In genomic region chr9:56887581-56887980, GRCm38 (mm10) we compare ENCODE assay signal across 25 mouse cellular contexts. TPM values are rescaled to one million over a fixed set of nuclear protein-coding genes. Genes with fewer than 3 reads are reported as not detected.
DNase-seq lines count a peak whose midpoint lies in the region; ATAC-seq lines count a peak whose summit lies in the region.
"Had no signal": no experiment of that assay in that cellular context is flagged by ENCODE, and none has a peak within 500 bp of the region (broad histone marks: within the 10 kb centered on the region; RNA-seq: fewer than 3 reads in every experiment).

No protein-coding gene starts in this region.

- no peak overlapping the region for H3K4me3 ChIP-seq in kidney, embryonic 16.5 days (ENCODE audit: low read length)
- H3K4me3 ChIP-seq: embryonic facial prominence, embryonic 13.5 days; embryonic facial prominence, embryonic 15.5 days; erythroblast, embryonic 14.5 days; forebrain, embryonic 10.5 days; forebrain, embryonic 12.5 days had no signal

- H3K36me3 ChIP-seq in kidney, embryonic 16.5 days (ENCODE audit: insufficient read depth, low read length) = peaks cover 31% of the 10 kb centered on the region
- H3K36me3 ChIP-seq: forebrain, embryonic 10.5 days; forebrain, embryonic 12.5 days had no signal

- DNase-seq in heart, adult 11 months = peak; percentile 92
- DNase-seq in heart, postnatal 14 days = no peak
- DNase-seq in kidney, postnatal 10 days = peak; percentile 7
- DNase-seq: adrenal gland, adult 2 months; adrenal gland, postnatal 10 days; adrenal gland, postnatal 25 days; cerebellum, adult 11 months; cerebellum, adult 18-20 months; cerebellum, adult 8-10 months; cerebellum, adult 9-11 months; cerebellum, postnatal 14 days; cerebellum, postnatal 36 days; embryo, embryonic 11 days had no signal

- no peak overlapping the region for H3K27ac ChIP-seq in kidney, embryonic 16.5 days (ENCODE audit: low read length)
- H3K27ac ChIP-seq: embryonic facial prominence, embryonic 13.5 days; embryonic facial prominence, embryonic 15.5 days; forebrain, embryonic 10.5 days; forebrain, embryonic 12.5 days had no signal

- intact Hi-C loops in heart, postnatal 14 days (cut with DNase I) = no loop called here

- H3K4me1 ChIP-seq in kidney, embryonic 16.5 days (ENCODE audit: insufficient read depth, low read length) = peaks cover 12% of the 10 kb centered on the region

- no peak overlapping the region for H3K9ac ChIP-seq in kidney, embryonic 16.5 days (replicated peaks; ENCODE audit: low read length)
- H3K9ac ChIP-seq: embryonic facial prominence, embryonic 15.5 days; forebrain, embryonic 12.5 days had no signal

- no peaks in the 10 kb centered on the region for H3K27me3 ChIP-seq in kidney, embryonic 16.5 days (ENCODE audit: insufficient read depth, low read length)
- H3K27me3 ChIP-seq: embryonic facial prominence, embryonic 15.5 days had no signal

- no peak overlapping the region for H3K4me2 ChIP-seq in kidney, embryonic 16.5 days (replicated peaks; ENCODE audit: low read depth, low read length)
- H3K4me2 ChIP-seq: embryonic facial prominence, embryonic 13.5 days; embryonic facial prominence, embryonic 15.5 days; forebrain, embryonic 12.5 days had no signal

- ATAC-seq in kidney, embryonic 16.5 days (ENCODE audit: low FRiP score, low TSS enrichment) = no peak
- ATAC-seq: forebrain, embryonic 14.5 days; forebrain, embryonic 16.5 days had no signal

- H3K9me3 ChIP-seq in kidney, embryonic 16.5 days (ENCODE audit: low read length) = no peaks in the 10 kb centered on the region
- H3K9me3 ChIP-seq: embryonic facial prominence, embryonic 13.5 days; embryonic facial prominence, embryonic 15.5 days; forebrain, embryonic 10.5 days; forebrain, embryonic 12.5 days had no signal

- WGBS in kidney, embryonic 16.5 days = 93% methylated on average over 16 of the region's 16 CpGs

RNA-seq across cellular contexts. Expression of gene Cspg4, which starts 22.7 kb away (rescaled TPM):
- total RNA-seq in heart, postnatal 14 days (2021) = 10 to 100 TPM; 26.1 to 28.4 TPM
- polyA plus RNA-seq in kidney, embryonic 16.5 days (2015; fragmentation: Nextera tagmentation; extraction: Ambion mirVana) = 30.5 and 32.6 TPM in 2 replicates
- total RNA-seq: common myeloid progenitor, adult 5-6 weeks had no signal
- polyA plus RNA-seq: erythroblast, embryonic 14.5 days had no signal

RNA-seq across cellular contexts. Expression of gene Odf3l1, which starts 23.1 kb away (rescaled TPM):
- total RNA-seq in heart, postnatal 14 days (2021) = not detected
- polyA plus RNA-seq in kidney, embryonic 16.5 days (2015; fragmentation: Nextera tagmentation; extraction: Ambion mirVana) = 0.26 and 0.32 TPM in 2 replicates
- total RNA-seq: common myeloid progenitor, adult 5-6 weeks; ES-E14; MEL had no signal
- polyA plus RNA-seq: embryonic facial prominence, embryonic 11.5 days; erythroblast, embryonic 14.5 days; forebrain, embryonic 10.5 days; forebrain, embryonic 12.5 days; forebrain, embryonic 14.5 days; forebrain, embryonic 16.5 days had no signal

RNA-seq across cellular contexts. Expression of gene Snx33, which starts 40.6 kb away (rescaled TPM):
- total RNA-seq in heart, postnatal 14 days (2021) = 10 to 100 TPM in 1 of 2 experiments, 1 to 10 TPM in 1; 9.9 to 11.7 TPM
- polyA plus RNA-seq in kidney, embryonic 16.5 days (2015; fragmentation: Nextera tagmentation; extraction: Ambion mirVana) = 11.9 and 12.3 TPM in 2 replicates
- polyA plus RNA-seq: erythroblast, embryonic 14.5 days had no signal

RNA-seq across cellular contexts. Expression of gene Imp3, which starts 49.7 kb away (rescaled TPM):
- total RNA-seq in heart, postnatal 14 days (2021) = 10 to 100 TPM; 45.6 to 46.6 TPM
- 89.7 and 92.6 TPM in 2 replicates for polyA plus RNA-seq in kidney, embryonic 16.5 days (2015; fragmentation: Nextera tagmentation; extraction: Ambion mirVana)

Comparison
In these comparisons a context has a peak if more than half of its experiments do, and no peak if none do; other contexts are left out.
1. DNase-seq: peak in heart, adult 11 months (single experiment) and kidney, postnatal 10 days (single experiment); none in heart, postnatal 14 days (0 of 2).